In the genomic region with DNA sequence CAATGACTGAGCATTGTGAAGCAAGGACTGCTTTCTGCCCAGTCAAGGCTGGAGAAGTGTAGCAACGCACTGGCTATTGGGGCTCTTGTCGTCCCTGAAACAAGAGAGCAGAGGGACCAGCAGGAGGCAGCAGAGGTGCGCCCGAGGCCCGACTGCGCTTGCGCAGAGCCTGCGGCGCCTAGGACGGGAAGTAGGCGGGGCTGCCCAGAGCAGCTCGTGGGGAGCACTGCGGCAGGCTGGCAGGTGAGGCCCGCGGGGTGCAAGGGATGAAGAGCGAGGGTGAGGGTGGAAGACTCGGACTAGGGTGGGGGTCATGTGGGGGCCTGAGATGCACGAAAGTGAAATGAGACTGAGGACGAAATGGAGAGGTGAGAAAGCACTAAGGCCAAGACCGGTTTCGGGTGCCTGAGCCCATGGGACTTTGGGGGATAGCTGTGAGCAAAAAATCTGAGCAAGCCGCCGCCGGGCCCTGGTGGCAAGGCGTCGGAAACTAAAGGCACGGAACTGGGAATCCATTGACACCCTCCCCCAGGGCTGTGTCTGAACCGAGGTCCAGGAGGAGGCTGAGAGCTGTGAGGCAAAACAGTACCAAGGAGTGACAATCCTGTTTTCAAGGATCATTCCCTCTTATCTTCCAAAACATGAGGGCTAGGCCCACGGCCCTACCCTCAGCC, we compare ENCODE assay signal across 8 mouse cellular contexts. TPM values are rescaled to one million over a fixed set of nuclear protein-coding genes. Genes with fewer than 3 reads are reported as not detected.
A peak's percentile ranks its signal among the peaks of the same experiment; 100 is the strongest.
DNase-seq lines count a peak whose midpoint lies in the region; ATAC-seq and TF ChIP-seq lines count a peak whose summit lies in the region.

A gene (plus strand): TSS at position 88 of the 674 bp plus-strand sequence.

- TF ChIP-seq CTCF in bone marrow macrophage, adult 2 months (IDR thresholded peaks at IDR 0.05; ENCODE audit: low read depth, low read length), result peak; percentile 43
- peak; percentile 85 for TF ChIP-seq CTCF in embryonic fibroblast, embryonic 13.5 days (IDR thresholded peaks at IDR 0.05; ENCODE audit: borderline replicate concordance, insufficient read depth, low read length)

- peak; percentile 94 for ATAC-seq in kidney, embryonic 14.5 days (ENCODE audit: low FRiP score, low TSS enrichment)
- ATAC-seq in limb, embryonic 15.5 days (ENCODE audit: insufficient number of reproducible peaks, low FRiP score, low TSS enrichment, low read depth), result peak; percentile 84

- H3K9ac ChIP-seq in kidney, embryonic 14.5 days (ENCODE audit: low read depth, low read length), result peak within 1 kb of the TSS; percentile 71
- peak within 1 kb of the TSS; percentile 54 for H3K9ac ChIP-seq in limb, embryonic 15.5 days

- H3K36me3 ChIP-seq in kidney, embryonic 14.5 days (ENCODE audit: control insufficient read depth, insufficient read depth, low read length), result peaks cover 24% of the 10 kb centered on the region
- H3K36me3 ChIP-seq in limb, embryonic 15.5 days, result peaks cover 32% of the 10 kb centered on the region

- peak within 1 kb of the TSS; percentile 87 for H3K4me3 ChIP-seq in bone marrow macrophage, adult 2 months (ENCODE audit: insufficient read depth, low read length)
- peak within 1 kb of the TSS; percentile 71 for H3K4me3 ChIP-seq in embryonic fibroblast, embryonic 13.5 days (ENCODE audit: insufficient read depth, low read length)
- H3K4me3 ChIP-seq in kidney, embryonic 14.5 days (ENCODE audit: low read length), result peak within 1 kb of the TSS; percentile 63
- peak within 1 kb of the TSS; percentile 64 for H3K4me3 ChIP-seq in limb, embryonic 15.5 days

- WGBS in kidney, embryonic 14.5 days, result under 1% methylated on average over 29 of the region's 29 CpGs
- under 1% methylated on average over 29 of the region's 29 CpGs for WGBS in limb, embryonic 15.5 days

- peaks cover 15% of the 10 kb centered on the region for H3K4me1 ChIP-seq in bone marrow macrophage, adult 2 months (ENCODE audit: control insufficient read depth, insufficient read depth, low read length)
- H3K4me1 ChIP-seq in embryonic fibroblast, embryonic 13.5 days (ENCODE audit: control insufficient read depth, insufficient read depth, low read length), result no peaks in the 10 kb centered on the region
- H3K4me1 ChIP-seq in kidney, embryonic 14.5 days (ENCODE audit: control insufficient read depth, insufficient read depth, low read length), result no peaks in the 10 kb centered on the region
- H3K4me1 ChIP-seq in limb, embryonic 15.5 days, result peaks cover 17% of the 10 kb centered on the region

- no peak within 1 kb of the TSS for H3K27ac ChIP-seq in bone marrow macrophage, adult 2 months (ENCODE audit: insufficient read depth, low read depth, low read length)
- 0 out of 2 replicates have a peak within 1 kb of the TSS, but pooled peaks have one; percentile 4 for H3K27ac ChIP-seq in embryonic fibroblast, embryonic 13.5 days (ENCODE audit: insufficient read depth, low read length)
- H3K27ac ChIP-seq in kidney, embryonic 14.5 days (ENCODE audit: low read depth, low read length), result no peak within 1 kb of the TSS; the same call in 1 of the 2 replicates
- peak within 1 kb of the TSS; percentile 47 for H3K27ac ChIP-seq in limb, embryonic 15.5 days

- no peak for TF ChIP-seq POLR2A in bone marrow macrophage, adult 2 months (IDR thresholded peaks at IDR 0.05; ENCODE audit: borderline replicate concordance, low read depth, low read length)
- peak; percentile 91 for TF ChIP-seq POLR2A in embryonic fibroblast, embryonic 13.5 days (IDR thresholded peaks at IDR 0.05; ENCODE audit: low read depth, low read length)

- no peaks in the 10 kb centered on the region for H3K9me3 ChIP-seq in kidney, embryonic 14.5 days (ENCODE audit: control insufficient read depth, low read length)
- no peaks in the 10 kb centered on the region for H3K9me3 ChIP-seq in limb, embryonic 15.5 days

- peak within 1 kb of the TSS; percentile 77 for H3K4me2 ChIP-seq in kidney, embryonic 14.5 days (replicated peaks; ENCODE audit: low read depth, low read length)
- peak within 1 kb of the TSS; percentile 61 for H3K4me2 ChIP-seq in limb, embryonic 15.5 days

- no peaks in the 10 kb centered on the region for H3K27me3 ChIP-seq in kidney, embryonic 14.5 days (ENCODE audit: control insufficient read depth, insufficient read depth, low read length)
- no peaks in the 10 kb centered on the region for H3K27me3 ChIP-seq in limb, embryonic 15.5 days

- DNase-seq in A20 (ENCODE audit: low read depth, low spot score), result peak; percentile 97
- DNase-seq in heart, adult 9 months (ENCODE audit: low spot score in 2 of 2), result peak; percentile 92 to 94
- peak; percentile 95 to 97 for DNase-seq in monocyte, adult 2 months (ENCODE audit: low read depth in 1 of 2, low spot score in 2 of 2)
- DNase-seq in spleen, postnatal 36 days (ENCODE audit: low spot score in 2 of 2), result peak; percentile 93 to 94

RNA-seq across cellular contexts. Expression of the gene that starts here (rescaled TPM):
- polyA plus RNA-seq in bone marrow macrophage, adult 2 months (2012; ENCODE audit: insufficient read depth, insufficient read length, missing spikeins), result 7.2 and 9.1 TPM in 2 replicates
- 25.5 and 28.0 TPM in 2 replicates for polyA plus RNA-seq in embryonic fibroblast, embryonic 13.5 days (2011; ENCODE audit: insufficient read length, low read depth, missing spikeins)
- polyA plus RNA-seq in kidney, embryonic 14.5 days (2014; fragmentation: Nextera tagmentation; extraction: Ambion mirVana), result 11.0 and 21.3 TPM in 2 replicates
- 28.6 and 29.6 TPM in 2 replicates for polyA plus RNA-seq in limb, embryonic 15.5 days (2015; fragmentation: Nextera tagmentation; extraction: Ambion mirVana)

Comparison
In these comparisons a context has a peak if more than half of its experiments do, and no peak if none do; other contexts are left out.
1. H3K27ac ChIP-seq: peak in embryonic fibroblast, embryonic 13.5 days (single experiment) and limb, embryonic 15.5 days (single experiment); none in bone marrow macrophage, adult 2 months (single experiment) and kidney, embryonic 14.5 days (single experiment).
2. Peak in every context shown above with its lines, with median percentiles within 50 percentile points of each other: DNase-seq and H3K4me3 ChIP-seq.